Mouse (Mus musculus) cortical plate, adult 2 months (tissue): Measurements from ENCODE around the gene Myl7.

Experiments
- CTCF ChIP-seq: fragments of 200-500 bp; IDR thresholded peaks from 2 replicates; pipeline ENCODE4 v1.5.1; 2011; ENCODE audit warnings: mild to moderate bottlenecking, control low read depth, low read length; ENCODE audit not compliant: insufficient read depth; ENCODE audit errors: extremely low read depth
- POLR2A ChIP-seq: fragments of 200-500 bp; IDR thresholded peaks from 2 replicates; pipeline ENCODE4 v1.6.1; 2011; ENCODE audit warnings: mild to moderate bottlenecking, low read length, control low read depth; ENCODE audit not compliant: insufficient read depth; ENCODE audit errors: extremely low read depth

DNA sequence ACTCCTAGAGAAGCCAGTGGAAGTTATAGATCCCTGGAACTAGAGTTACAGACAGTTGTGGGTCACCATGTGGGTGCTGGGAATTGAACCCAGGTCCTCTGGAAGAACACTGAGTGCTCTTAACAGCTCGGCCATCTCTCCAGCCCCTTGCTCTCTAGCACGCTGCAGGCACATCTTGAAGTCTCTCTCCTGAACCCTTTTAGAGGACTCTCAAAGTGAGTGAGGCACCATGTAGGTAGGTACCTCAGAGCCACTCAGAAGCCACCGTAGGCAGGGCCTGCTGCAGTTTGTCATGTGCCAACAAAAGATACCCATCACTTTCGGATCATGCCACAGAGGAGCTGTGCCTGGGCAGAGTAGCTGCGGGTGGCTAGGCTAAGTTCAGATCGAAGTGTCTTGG, 6.3 kb upstream of the Myl7 start:
- TF ChIP-seq POLR2A (no peak), CTCF (no peak)
